Mouse (Mus musculus): ENCODE data around the gene Arl9. TPM values are rescaled to one million over a fixed set of nuclear protein-coding genes. Genes with fewer than 3 reads are reported as not detected.

Arl9 gene
- polyA plus RNA-seq, 1 experiment from 2014 or later = 0.23 TPM

- no peak for DNase-seq (ENCODE audit: low read depth, low spot score)
- ChIA-PET CTCF (interaction anchor here (1.3 kb wide), 1 partner anchor 10 kb away, joined by 5 read pairs; no protein-coding TSS in a partner anchor), POLR2A (interaction anchor here (0.5 kb wide), 1 partner anchor 9 kb away, joined by 4 read pairs; no protein-coding TSS in a partner anchor)
- in situ Hi-C loops (cut with MboI; ENCODE audit: low pct_unique_long_range_greater_than_20kb) = no loop called here
- H3K27me3 ChIP-seq = no peaks in the 10 kb centered on the region
- no peak for TF ChIP-seq CTCF (IDR thresholded peaks at IDR 0.05)
- ATAC-seq = peak; percentile 5
Measured at GRCm38 (mm10) chr5:76974207-76974553, 29.7 kb upstream of the Arl9 start.

GRCm38 (mm10) chr5:76974554-76975285 lies 29.1 kb upstream of the Arl9 start, which contains the start of gene Srp72:
Gene Srp72 (plus strand): TSS chr5:76974683.
- ChIA-PET POLR2A (interaction anchor here (0.5 kb wide), 1 partner anchor 9 kb away, joined by 4 read pairs; no protein-coding TSS in a partner anchor), CTCF (interaction anchor here (0.8 to 1.3 kb wide), 3 partner anchors 10 to 50 kb away, joined by 3 to 5 read pairs (median 3); no protein-coding TSS in a partner anchor)
- no peaks in the 10 kb centered on the region for H3K27me3 ChIP-seq
- in situ Hi-C loops (cut with MboI; ENCODE audit: low pct_unique_long_range_greater_than_20kb) = no loop called here
- no peak for DNase-seq (ENCODE audit: low read depth, low spot score)
- TF ChIP-seq CTCF (IDR thresholded peaks at IDR 0.05) = no peak
- ATAC-seq = peak; percentile 91

- H3K27me3 ChIP-seq = no peaks in the 10 kb centered on the region
- ChIA-PET CTCF (interaction anchor here (0.8 to 1.5 kb wide), 4 partner anchors 9 to 83 kb away, joined by 3 read pairs; no protein-coding TSS in a partner anchor), POLR2A (no interaction called here)
- in situ Hi-C loops (cut with MboI; ENCODE audit: low pct_unique_long_range_greater_than_20kb) = no loop called here
- TF ChIP-seq CTCF (IDR thresholded peaks at IDR 0.05) = no peak
- DNase-seq (ENCODE audit: low read depth, low spot score) (no peak), ATAC-seq (no peak)
Measured at GRCm38 (mm10) chr5:76975736-76976135, 28.1 kb upstream of the Arl9 start.

DNA sequence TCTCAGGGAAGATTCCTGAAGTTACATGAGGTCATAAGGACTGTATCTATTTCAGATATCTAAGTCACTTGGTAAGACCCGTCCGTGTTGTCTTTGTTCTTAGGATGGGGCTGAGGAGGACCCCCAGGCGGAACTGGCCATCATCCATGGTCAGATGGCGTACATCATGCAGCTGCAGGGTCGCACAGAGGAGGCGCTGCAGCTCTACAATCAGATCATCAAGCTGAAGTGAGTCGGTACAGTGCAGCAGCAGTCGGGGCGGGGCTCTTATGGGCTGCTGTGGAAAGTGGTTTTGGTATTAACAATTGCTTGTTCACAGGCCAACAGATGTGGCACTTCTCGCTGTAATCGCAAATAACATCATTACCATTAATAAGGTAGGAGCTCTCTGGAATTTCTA lies 19.8 kb upstream of the Arl9 start:
- in situ Hi-C loops (cut with MboI; ENCODE audit: low pct_unique_long_range_greater_than_20kb) = no loop called here
- no peak for DNase-seq (ENCODE audit: low read depth, low spot score)
- TF ChIP-seq CTCF (IDR thresholded peaks at IDR 0.05) = no peak
- ChIA-PET POLR2A (no interaction called here), CTCF (interaction anchor here (0.7 to 1.8 kb wide), 6 partner anchors 9 to 82 kb away, joined by 3 to 4 read pairs (median 4); no protein-coding TSS in a partner anchor)
- no peak for ATAC-seq
- no peaks in the 10 kb centered on the region for H3K27me3 ChIP-seq

- no peak for ATAC-seq
- H3K27me3 ChIP-seq = no peaks in the 10 kb centered on the region
- DNase-seq (ENCODE audit: low read depth, low spot score) = no peak
- ChIA-PET CTCF (interaction anchor here (0.8 to 5.7 kb wide), 4 partner anchors 7 to 84 kb away, joined by 3 to 23 read pairs (median 7); partner anchors contain the start of genes Paics and Ppat), POLR2A (interaction anchor here (0.7 kb wide), 1 partner anchor 12 kb away, joined by 3 read pairs; no protein-coding TSS in a partner anchor)
- in situ Hi-C loops (cut with MboI; ENCODE audit: low pct_unique_long_range_greater_than_20kb) = no loop called here
- no peak for TF ChIP-seq CTCF (IDR thresholded peaks at IDR 0.05)
Measured at GRCm38 (mm10) chr5:76990789-76991188, 13.1 kb upstream of the Arl9 start.

- ChIA-PET POLR2A (no interaction called here), CTCF (interaction anchor here (1.2 kb wide), 1 partner anchor 9 kb away, joined by 4 read pairs; no protein-coding TSS in a partner anchor)
- no peaks in the 10 kb centered on the region for H3K27me3 ChIP-seq
- no peak for TF ChIP-seq CTCF (IDR thresholded peaks at IDR 0.05)
- DNase-seq (ENCODE audit: low read depth, low spot score) = no peak
- no peak for ATAC-seq
- in situ Hi-C loops (cut with MboI; ENCODE audit: low pct_unique_long_range_greater_than_20kb) = no loop called here
Measured at GRCm38 (mm10) chr5:76993174-76993814, 10.6 kb upstream of the Arl9 start.

DNA sequence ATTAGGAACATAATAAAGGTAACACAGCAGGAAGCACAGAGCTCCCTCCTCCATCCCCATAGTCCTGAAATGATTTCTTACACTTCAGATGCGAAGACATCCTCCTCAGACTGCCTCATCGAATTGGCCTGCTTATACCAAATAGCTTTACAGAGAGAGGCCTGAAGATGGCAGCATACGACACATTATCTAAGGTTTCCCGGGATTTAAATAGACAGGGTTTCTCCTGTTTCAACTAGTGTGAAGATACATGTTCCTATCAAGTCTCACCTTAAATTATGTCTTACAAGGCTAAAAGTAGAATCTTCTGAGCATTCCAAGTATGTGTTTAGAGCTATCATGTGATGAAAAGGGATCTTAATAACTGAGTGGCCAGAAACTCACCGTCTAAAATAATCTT lies 5.4 kb upstream of the Arl9 start:
- H3K27me3 ChIP-seq = no peaks in the 10 kb centered on the region
- peak; percentile 10 for DNase-seq (ENCODE audit: low read depth, low spot score)
- in situ Hi-C loops (cut with MboI; ENCODE audit: low pct_unique_long_range_greater_than_20kb) = no loop called here
- ChIA-PET POLR2A (interaction anchor here (0.6 kb wide), 1 partner anchor 178 kb away, joined by 5 read pairs; no protein-coding TSS in a partner anchor), CTCF (interaction anchor here (1.4 to 1.8 kb wide), 2 partner anchors 9 to 10 kb away, joined by 4 to 11 read pairs; no protein-coding TSS in a partner anchor)
- ATAC-seq = peak; percentile 35
- peak; percentile 70 for TF ChIP-seq CTCF (IDR thresholded peaks at IDR 0.05)

DNA sequence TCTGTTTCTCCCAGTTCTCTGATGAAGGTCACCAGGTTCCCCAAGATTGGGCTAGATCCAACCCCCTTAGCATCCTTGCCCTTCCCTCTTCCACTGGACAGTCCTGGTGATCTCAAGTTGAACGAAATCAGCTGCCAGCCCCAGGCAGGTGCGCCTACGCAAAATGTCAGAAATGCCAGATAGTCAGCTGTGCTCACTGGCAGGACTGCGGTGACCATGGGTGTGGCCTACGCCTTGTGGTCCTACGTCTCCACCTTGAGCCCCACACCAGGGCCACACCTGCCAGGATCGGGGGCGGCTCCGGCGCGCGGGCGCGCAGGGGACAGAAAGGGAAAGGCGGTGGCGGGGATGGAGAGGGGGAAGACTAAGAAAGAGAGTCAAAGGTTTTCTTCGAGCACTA lies 2.7 kb upstream of the Arl9 start:
- ChIA-PET POLR2A (no interaction called here), CTCF (no interaction called here)
- H3K27me3 ChIP-seq = no peaks in the 10 kb centered on the region
- ATAC-seq (no peak), DNase-seq (ENCODE audit: low read depth, low spot score) (no peak)
- in situ Hi-C loops (cut with MboI; ENCODE audit: low pct_unique_long_range_greater_than_20kb) = loop anchor here (10.0 kb wide), 1 partner anchor 214 kb away; the partner anchor contains the start of gene Spink2
- TF ChIP-seq CTCF (IDR thresholded peaks at IDR 0.05) = no peak

- no peak for ATAC-seq
- no peak for DNase-seq (ENCODE audit: low read depth, low spot score)
- POLR2A ChIA-PET = no interaction called here
- no peaks in the 10 kb centered on the region for H3K27me3 ChIP-seq
- TF ChIP-seq CTCF (IDR thresholded peaks at IDR 0.05) = no peak
- CTCF ChIA-PET = no interaction called here
- in situ Hi-C loops (cut with MboI; ENCODE audit: low pct_unique_long_range_greater_than_20kb) = no loop called here
Measured at GRCm38 (mm10) chr5:77010352-77010751, 6.5 kb downstream of the Arl9 start.

DNA sequence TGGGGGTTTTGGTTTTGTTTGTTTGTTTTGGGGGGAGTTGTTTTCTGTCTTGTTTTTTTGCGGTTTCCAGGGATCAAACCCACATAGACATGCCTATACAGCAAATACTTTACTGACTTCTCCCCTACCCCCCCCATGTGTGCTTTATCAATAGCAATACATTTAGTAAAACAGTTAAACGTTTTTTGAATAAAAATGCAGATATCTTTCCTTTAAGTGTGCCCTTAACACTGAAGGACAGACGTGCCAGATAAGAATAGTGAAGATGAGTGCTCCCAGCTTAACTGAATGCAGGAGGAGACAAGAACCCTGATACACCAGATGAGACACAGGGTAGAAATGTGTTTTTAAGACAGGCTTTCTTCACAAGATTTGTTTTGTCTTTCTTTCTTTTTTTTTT lies 7.2 kb downstream of the Arl9 start:
- ATAC-seq = no peak
- DNase-seq (ENCODE audit: low read depth, low spot score) = no peak
- CTCF ChIA-PET = no interaction called here

GRCm38 (mm10) chr5:77013171-77013570 lies 9.3 kb downstream of the Arl9 start:
- in situ Hi-C loops (cut with MboI; ENCODE audit: low pct_unique_long_range_greater_than_20kb) = no loop called here
- no peak for DNase-seq (ENCODE audit: low read depth, low spot score)
- POLR2A ChIA-PET = interaction anchor here (0.6 kb wide), 1 partner anchor 166 kb away, joined by 3 read pairs; no protein-coding TSS in a partner anchor
- CTCF ChIA-PET = no interaction called here
- H3K27me3 ChIP-seq = no peaks in the 10 kb centered on the region
- no peak for TF ChIP-seq CTCF (IDR thresholded peaks at IDR 0.05)
- no peak for ATAC-seq

More for the DNA sequence above, 7.2 kb downstream of the Arl9 start:
- H3K27me3 ChIP-seq = no peaks in the 10 kb centered on the region
- no peak for TF ChIP-seq CTCF (IDR thresholded peaks at IDR 0.05)
- in situ Hi-C loops (cut with MboI; ENCODE audit: low pct_unique_long_range_greater_than_20kb) = no loop called here
- POLR2A ChIA-PET = no interaction called here

Data from Patski (cell line).